Mouse (Mus musculus) CH12.LX (cell line): ENCODE results near the gene Me1. TPM values are rescaled to one million over a fixed set of nuclear protein-coding genes. Genes with fewer than 3 reads are reported as not detected.

Source experiments
- DNase-seq: peaks from one replicate; pipeline ENCODE4 v3.0.0-alpha.2; 2013; ENCODE audit errors: extremely low read depth
- H3K27ac ChIP-seq: 2 replicates; pipeline ENCODE4 v1.5.1; 2012; ENCODE audit warnings: low read depth, mild to moderate bottlenecking, control low read depth, moderate library complexity; ENCODE audit not compliant: insufficient read depth
- H3K27me3 ChIP-seq: replicated peaks from 2 replicates; pipeline ENCODE3; 2012; ENCODE audit warnings: inconsistent platforms
- H3K36me3 ChIP-seq, 2 experiments: replicated peaks in 1 of 2; 2 replicates each; pipeline versions ENCODE3 to v1.6.1; 2012; ENCODE audit warnings: inconsistent platforms in 1 of 2, low read length in 1 of 2, mild to moderate bottlenecking in 1 of 2, mixed read lengths in 1 of 2, moderate library complexity in 1 of 2; ENCODE audit not compliant: control insufficient read depth in 1 of 2, insufficient read depth in 1 of 2
- H3K4me1 ChIP-seq, 2 experiments: 2 replicates each; pipeline ENCODE4 v1.6.1; 2012; ENCODE audit warnings: inconsistent platforms in 1 of 2, moderate library complexity in 1 of 2; ENCODE audit not compliant: insufficient read depth in 2 of 2, control insufficient read depth in 1 of 2
- H3K4me2 ChIP-seq: 2 replicates; pipeline ENCODE4 v1.6.1; 2012; ENCODE audit warnings: low read depth, mild to moderate bottlenecking, control low read depth; ENCODE audit not compliant: poor library complexity, insufficient read depth, severe bottlenecking
- H3K4me3 ChIP-seq, 3 experiments: fragments of 150-350 bp in 1 of 3; sonication (generic) in 1 of 3; replicated peaks in 1 of 3; 2 replicates each; pipeline versions ENCODE3 to v1.5.1; 2011 to 2012; ENCODE audit warnings: low read depth in 2 of 3, low read length in 2 of 3, mild to moderate bottlenecking in 2 of 3, moderate library complexity in 2 of 3, control low read depth in 1 of 3, improper control_type of control experiment in 1 of 3, inconsistent platforms in 1 of 3, mixed read lengths in 1 of 3; ENCODE audit not compliant: poor library complexity in 1 of 3
- H3K79me2 ChIP-seq: replicated peaks from 2 replicates; pipeline ENCODE4 v1.6.1; 2012; ENCODE audit warnings: mild to moderate bottlenecking, moderate library complexity; ENCODE audit not compliant: control insufficient read depth, poor library complexity, insufficient read depth, severe bottlenecking; ENCODE audit errors: extremely low read depth
- H3K9ac ChIP-seq: 2 replicates; pipeline ENCODE4 v1.6.1; 2012; ENCODE audit warnings: low read depth, mild to moderate bottlenecking, control low read depth, moderate library complexity; ENCODE audit not compliant: insufficient read depth
- H3K9me3 ChIP-seq: replicated peaks from 2 replicates; pipeline ENCODE3; 2012; ENCODE audit warnings: low read length, inconsistent platforms, mixed read lengths
- BHLHE40 ChIP-seq: IDR thresholded peaks from 2 replicates; pipeline ENCODE4 v1.6.1; 2011; ENCODE audit warnings: mild to moderate bottlenecking, low read depth, low read length, improper control_type of control experiment
- CTCF ChIP-seq, 2 experiments: IDR thresholded peaks in 1 of 2; conservative IDR thresholded peaks in 1 of 2; 2 replicates each; pipeline ENCODE4 v1.5.1; 2011 to 2012; ENCODE audit warnings: low read depth in 2 of 2, low read length in 2 of 2, improper control_type of control experiment in 1 of 2, inconsistent platforms in 1 of 2, mild to moderate bottlenecking in 1 of 2, moderate library complexity in 1 of 2
- ELF1 ChIP-seq: IDR thresholded peaks from 2 replicates; pipeline ENCODE4 v1.6.1; 2014; ENCODE audit warnings: low read depth, mild to moderate bottlenecking, inconsistent platforms, low read length, improper control_type of control experiment
- EP300 ChIP-seq: IDR thresholded peaks from 2 replicates; pipeline ENCODE4 v1.6.1; 2011; ENCODE audit warnings: low read length, improper control_type of control experiment
- ETS1 ChIP-seq: conservative IDR thresholded peaks from 2 replicates; pipeline ENCODE4 v1.6.1; 2012; ENCODE audit warnings: low read depth, mild to moderate bottlenecking, inconsistent platforms, low read length, improper control_type of control experiment, moderate library complexity
- JUN ChIP-seq: IDR thresholded peaks from 2 replicates; pipeline ENCODE4 v1.6.1; 2011; ENCODE audit warnings: low read depth, mild to moderate bottlenecking, low read length, improper control_type of control experiment, moderate library complexity; ENCODE audit not compliant: insufficient read depth
- JUND ChIP-seq: conservative IDR thresholded peaks from 2 replicates; pipeline ENCODE4 v1.6.1; 2011; ENCODE audit warnings: low read depth, low read length, improper control_type of control experiment
- KAT2A ChIP-seq: IDR thresholded peaks from 2 replicates; pipeline ENCODE4 v1.6.1; 2012; ENCODE audit warnings: low read length, improper control_type of control experiment, inconsistent platforms; ENCODE audit not compliant: insufficient replicate concordance
- MAFK ChIP-seq: IDR thresholded peaks from 2 replicates; pipeline ENCODE4 v1.6.1; 2011; ENCODE audit warnings: low read length, improper control_type of control experiment; ENCODE audit not compliant: insufficient replicate concordance
- MAX ChIP-seq: IDR thresholded peaks from 2 replicates; pipeline ENCODE4 v1.6.1; 2011; ENCODE audit warnings: low read length, improper control_type of control experiment
- MAZ ChIP-seq: IDR thresholded peaks from 2 replicates; pipeline ENCODE4 v1.6.1; 2012; ENCODE audit warnings: low read depth, mild to moderate bottlenecking, inconsistent platforms, low read length, improper control_type of control experiment, moderate library complexity
- MXI1 ChIP-seq: IDR thresholded peaks from 2 replicates; pipeline ENCODE4 v1.6.1; 2011; ENCODE audit warnings: mild to moderate bottlenecking, low read depth, low read length, improper control_type of control experiment
- MYC ChIP-seq: IDR thresholded peaks from 2 replicates; pipeline ENCODE4 v1.6.1; 2011; ENCODE audit warnings: low read depth, mild to moderate bottlenecking, improper control_type of control experiment, low read length
- NELFE ChIP-seq: IDR thresholded peaks from 2 replicates; pipeline ENCODE4 v1.6.1; 2011; ENCODE audit warnings: low read depth, low read length, improper control_type of control experiment
- RAD21 ChIP-seq: IDR thresholded peaks from 2 replicates; pipeline ENCODE4 v1.6.1; 2011; ENCODE audit warnings: low read depth, mild to moderate bottlenecking, low read length, improper control_type of control experiment, moderate library complexity
- RCOR1 ChIP-seq: conservative IDR thresholded peaks from 2 replicates; pipeline ENCODE4 v1.6.1; 2012; ENCODE audit warnings: low read depth, mild to moderate bottlenecking, inconsistent platforms, low read length, improper control_type of control experiment
- SIN3A ChIP-seq: IDR thresholded peaks from 2 replicates; pipeline ENCODE4 v1.6.1; 2012; ENCODE audit warnings: low read length, improper control_type of control experiment, inconsistent platforms
- SMC3 ChIP-seq: IDR thresholded peaks from 2 replicates; pipeline ENCODE4 v1.6.1; 2011; ENCODE audit warnings: low read depth, low read length, improper control_type of control experiment
- TBP ChIP-seq: conservative IDR thresholded peaks from 2 replicates; pipeline ENCODE4 v1.6.1; 2011; ENCODE audit warnings: low read depth, low read length, improper control_type of control experiment
- TCF12 ChIP-seq: IDR thresholded peaks from 2 replicates; pipeline ENCODE4 v1.6.1; 2014; ENCODE audit warnings: low read depth, mild to moderate bottlenecking, inconsistent platforms, low read length, improper control_type of control experiment
- UBTF ChIP-seq: IDR thresholded peaks from 2 replicates; pipeline ENCODE4 v1.6.1; 2012; ENCODE audit warnings: low read depth, mild to moderate bottlenecking, inconsistent platforms, low read length, improper control_type of control experiment, moderate library complexity
- ZC3H11A ChIP-seq: IDR thresholded peaks from 2 replicates; pipeline ENCODE4 v1.6.1; 2012; ENCODE audit warnings: low read depth, mild to moderate bottlenecking, inconsistent platforms, low read length, improper control_type of control experiment
- ZKSCAN1 ChIP-seq: IDR thresholded peaks from 2 replicates; pipeline ENCODE4 v1.6.1; 2012; ENCODE audit warnings: low read depth, inconsistent platforms, low read length, improper control_type of control experiment, borderline replicate concordance
- ZMIZ1 ChIP-seq: IDR thresholded peaks from 2 replicates; pipeline ENCODE4 v1.6.1; 2012; ENCODE audit warnings: low read depth, mild to moderate bottlenecking, inconsistent platforms, low read length, improper control_type of control experiment
- ZNF384 ChIP-seq: IDR thresholded peaks from 2 replicates; pipeline ENCODE4 v1.6.1; 2012; ENCODE audit warnings: low read depth, low read length, improper control_type of control experiment, inconsistent platforms
- dilution Hi-C: fragments of 300-500 bp; cut with MboI; formaldehyde crosslinking; loops from 2 replicates; pipeline ENCODE4 v1.14.3; 2020; ENCODE audit warnings: low sequenced_read_pairs; ENCODE audit not compliant: extremely low pct_unique_long_range_greater_than_20kb, extremely low pct_ligation_motif_present
- in situ Hi-C: fragments of 300-500 bp; cut with MboI; formaldehyde crosslinking; loops from 3 replicates; pipeline ENCODE4 v1.14.3; 2019; ENCODE audit warnings: low sequenced_read_pairs, low pct_ligation_motif_present, low pct_unique_long_range_greater_than_20kb, mixed read lengths
- polyA plus RNA-seq: library from polyadenylated mRNA; unstranded; fragments of >175 nt; gene quantifications from 2 replicates; pipeline ENCODE4 v1.2.1, GENCODE M21; 2012; ENCODE audit warnings: low read depth; ENCODE audit not compliant: insufficient read length
- total RNA-seq, 2 experiments: library from RNA; depleted of rRNA; stranded (reverse); fragments of 300-350 nt in 1 of 2; fragments of >200 nt in 1 of 2; gene quantifications; 2 replicates each; pipeline ENCODE4 v1.2.3; 2012 to 2014

The Me1 gene
- total and polyA plus RNA-seq, 3 experiments = 9.4 to 39.9 (median 16.7) TPM

- Histone ChIP-seq H3K36me3 (peaks cover 0 to 33% of the 10 kb centered on the region in 2 experiments), H3K4me1 (no peaks in the 10 kb centered on the region; a peak in 1 of 4 replicates), H3K27ac (no peak overlapping the region), H3K4me2 (no peak overlapping the region), H3K27me3 (no peaks in the 10 kb centered on the region), H3K4me3 (no peak overlapping the region), H3K9ac (no peak overlapping the region), H3K79me2 (no peaks in the 10 kb centered on the region), H3K9me3 (no peaks in the 10 kb centered on the region)
- in situ Hi-C loops = no loop called here
- TF ChIP-seq ZNF384 (no peak), JUND (no peak), RAD21 (no peak), SMC3 (no peak), KAT2A (no peak), BHLHE40 (no peak), TBP (no peak), RCOR1 (no peak), MAFK (no peak), TCF12 (no peak), ZKSCAN1 (no peak), JUN (no peak), MXI1 (no peak), CTCF (conservative IDR thresholded peaks at IDR 0.05 in 1 of 2, IDR thresholded peaks at IDR 0.05 in 1 of 2; ENCODE audit: low read depth in 2 of 2, low read length in 2 of 2) (no peak), ELF1 (no peak), SIN3A (no peak)
- dilution Hi-C loops = no loop called here
- no peak for DNase-seq
Measured at GRCm38 (mm10) chr9:86643497-86643896, 52.3 kb downstream of the Me1 start.

GRCm38 (mm10) chr9:86638771-86639170 lies 57.0 kb downstream of the Me1 start:
- Histone ChIP-seq H3K9me3 (no peaks in the 10 kb centered on the region), H3K79me2 (no peaks in the 10 kb centered on the region), H3K27me3 (no peaks in the 10 kb centered on the region), H3K4me1 (no peaks in the 10 kb centered on the region), H3K27ac (no peak overlapping the region), H3K4me3 (no peak overlapping the region), H3K9ac (no peak overlapping the region), H3K36me3 (peaks cover 0 to 31% of the 10 kb centered on the region in 2 experiments), H3K4me2 (no peak overlapping the region)
- dilution Hi-C loops = no loop called here
- no peak for DNase-seq
- TF ChIP-seq MAZ (no peak), ETS1 (no peak), CTCF (conservative IDR thresholded peaks at IDR 0.05 in 1 of 2, IDR thresholded peaks at IDR 0.05 in 1 of 2; ENCODE audit: low read depth in 2 of 2, low read length in 2 of 2) (no peak), EP300 (no peak), SMC3 (no peak), NELFE (no peak), MAFK (no peak), RCOR1 (no peak), MAX (no peak), MYC (no peak), ZMIZ1 (no peak), SIN3A (no peak), UBTF (no peak), ZC3H11A (no peak), ZNF384 (no peak)
- in situ Hi-C loops = no loop called here
